Mouse (Mus musculus) forebrain, embryonic 14.5 days (tissue): Measurements from ENCODE around the gene Sgk1. TPM values are rescaled to one million over a fixed set of nuclear protein-coding genes. Genes with fewer than 3 reads are reported as not detected.

Experiments
- ATAC-seq: fragments of 200-750 bp; cut with Nextera tagmentation; 2 replicates; pipeline ENCODE4 v1.8.0; 2017; ENCODE audit warnings: mild to moderate bottlenecking, moderate library complexity
- DNase-seq: peaks from one replicate; pipeline ENCODE4 v3.0.0-alpha.2; 2015; ENCODE audit warnings: low spot score
- H3K27ac ChIP-seq: fragments of 300-500 bp; sonication (generic); 2 replicates; pipeline ENCODE4 v1.5.1; 2014; ENCODE audit warnings: low read depth, mild to moderate bottlenecking, control low read depth, low read length, moderate library complexity
- H3K27me3 ChIP-seq: fragments of 300-500 bp; sonication (generic); replicated peaks from 2 replicates; pipeline ENCODE4 v1.6.1; 2014; ENCODE audit warnings: low read length, control low read depth, mixed read lengths; ENCODE audit not compliant: control insufficient read depth, insufficient read depth
- H3K36me3 ChIP-seq: fragments of 300-500 bp; sonication (generic); 2 replicates; pipeline ENCODE4 v1.6.1; 2014; ENCODE audit warnings: low read length, control low read depth; ENCODE audit not compliant: control insufficient read depth, insufficient read depth
- H3K4me1 ChIP-seq: fragments of 300-500 bp; sonication (generic); 2 replicates; pipeline ENCODE4 v1.6.1; 2014; ENCODE audit warnings: antibody characterized with exemption, low read length, control low read depth; ENCODE audit not compliant: control insufficient read depth, insufficient read depth
- H3K4me2 ChIP-seq: fragments of 300-500 bp; sonication (generic); 2 replicates; pipeline ENCODE4 v1.6.1; 2014; ENCODE audit warnings: mild to moderate bottlenecking, control low read depth, low read length
- H3K4me3 ChIP-seq: fragments of 300-500 bp; sonication (generic); 2 replicates; pipeline ENCODE4 v1.5.1; 2014; ENCODE audit warnings: low read depth, low read length, control low read depth
- H3K9ac ChIP-seq: fragments of 300-500 bp; sonication (generic); 2 replicates; pipeline ENCODE4 v1.6.1; 2014; ENCODE audit warnings: mild to moderate bottlenecking, low read length, control low read depth, moderate library complexity
- H3K9me3 ChIP-seq: fragments of 300-500 bp; sonication (generic); replicated peaks from 2 replicates; pipeline ENCODE4 v1.6.1; 2016; ENCODE audit warnings: low read length, control low read depth, mixed read lengths; ENCODE audit not compliant: control insufficient read depth
- WGBS: fragments of 180-500 bp; shearing (Covaris S2); extraction: QIAGEN DNeasy Blood & Tissue Kit; methylation state at CpG from one replicate; pipeline ENCODE4 v1.1.7; 2014; 5-methylcytosine and 5-hydroxymethylcytosine counted together
- polyA plus RNA-seq: library from polyadenylated mRNA; unstranded; fragments of >200 nt; fragmentation: Nextera tagmentation; extraction: Ambion mirVana; gene quantifications from 2 replicates; pipeline ENCODE4 v1.2.1, GENCODE M21; 2014

The Sgk1 gene
- polyA plus RNA-seq, 1 experiment from 2014 or later = 26.1 TPM

- ATAC-seq (no peak), DNase-seq (no peak)
- H3K4me2 ChIP-seq = no peak overlapping the region
- no peaks in the 10 kb centered on the region for H3K4me1 ChIP-seq
- H3K36me3 ChIP-seq = no peaks in the 10 kb centered on the region
- no peaks in the 10 kb centered on the region for H3K9me3 ChIP-seq
- H3K27ac ChIP-seq = no peak overlapping the region
- no peak overlapping the region for H3K9ac ChIP-seq
- no peak overlapping the region for H3K4me3 ChIP-seq
- no peaks in the 10 kb centered on the region for H3K27me3 ChIP-seq
- WGBS = 90% methylated on average over 1 of the region's 1 CpGs
These were observed 23.6 kb downstream of the Sgk1 start for GRCm38 (mm10) chr10:21905616-21906015.

- Histone ChIP-seq H3K27me3 (no peaks in the 10 kb centered on the region), H3K36me3 (no peaks in the 10 kb centered on the region), H3K4me1 (no peaks in the 10 kb centered on the region), H3K4me2 (no peak overlapping the region), H3K9ac (no peak overlapping the region), H3K27ac (no peak overlapping the region), H3K4me3 (no peak overlapping the region), H3K9me3 (no peaks in the 10 kb centered on the region)
- no peak for ATAC-seq
- no peak for DNase-seq
- 24% methylated on average over 5 of the region's 5 CpGs for WGBS
These were observed 25.0 kb downstream of the Sgk1 start for GRCm38 (mm10) chr10:21906894-21907446.

GRCm38 (mm10) chr10:21907784-21908183 is 25.8 kb downstream of the Sgk1 start:
- Histone ChIP-seq H3K27me3 (no peaks in the 10 kb centered on the region), H3K36me3 (no peaks in the 10 kb centered on the region), H3K9me3 (no peaks in the 10 kb centered on the region), H3K4me1 (no peaks in the 10 kb centered on the region), H3K27ac (no peak overlapping the region), H3K9ac (no peak overlapping the region), H3K4me3 (no peak overlapping the region), H3K4me2 (no peak overlapping the region)
- DNase-seq (no peak), ATAC-seq (no peak)
- WGBS = 68% methylated on average over 3 of the region's 3 CpGs

DNA sequence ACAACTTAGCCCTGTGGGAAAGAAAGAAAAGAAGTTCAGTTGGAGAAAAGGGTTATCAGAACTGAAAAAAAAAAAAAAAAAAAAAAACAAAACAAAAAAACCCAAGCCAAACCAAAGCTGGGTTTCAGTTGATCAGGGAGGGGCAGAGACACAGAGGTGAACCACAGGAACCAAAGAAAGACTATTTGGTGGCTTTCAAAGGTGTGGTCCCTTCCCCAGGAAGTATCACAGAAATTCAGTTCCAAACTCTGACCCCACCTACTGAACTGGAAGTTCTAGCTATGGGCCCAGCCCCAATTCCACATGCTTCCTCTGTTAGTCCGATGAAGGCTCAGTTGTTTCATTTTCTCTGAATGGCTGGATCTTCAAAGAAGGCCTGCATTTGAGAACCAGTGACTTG is 26.7 kb downstream of the Sgk1 start:
- H3K4me2 ChIP-seq = no peak overlapping the region
- H3K36me3 ChIP-seq = no peaks in the 10 kb centered on the region
- ATAC-seq = no peak
- 87% methylated on average over 1 of the region's 1 CpGs for WGBS
- H3K9me3 ChIP-seq = no peaks in the 10 kb centered on the region
- no peaks in the 10 kb centered on the region for H3K27me3 ChIP-seq
- no peaks in the 10 kb centered on the region for H3K4me1 ChIP-seq
- no peak overlapping the region for H3K4me3 ChIP-seq
- H3K9ac ChIP-seq = no peak overlapping the region
- no peak for DNase-seq
- no peak overlapping the region for H3K27ac ChIP-seq

- Histone ChIP-seq H3K36me3 (no peaks in the 10 kb centered on the region), H3K9me3 (no peaks in the 10 kb centered on the region), H3K9ac (no peak overlapping the region), H3K4me2 (no peak overlapping the region), H3K4me3 (no peak overlapping the region), H3K27me3 (no peaks in the 10 kb centered on the region), H3K27ac (no peak overlapping the region), H3K4me1 (no peaks in the 10 kb centered on the region)
- ATAC-seq (no peak), DNase-seq (no peak)
- WGBS = 90% methylated on average over 9 of the region's 9 CpGs
These were observed 28.4 kb downstream of the Sgk1 start for GRCm38 (mm10) chr10:21910334-21910733.

DNA sequence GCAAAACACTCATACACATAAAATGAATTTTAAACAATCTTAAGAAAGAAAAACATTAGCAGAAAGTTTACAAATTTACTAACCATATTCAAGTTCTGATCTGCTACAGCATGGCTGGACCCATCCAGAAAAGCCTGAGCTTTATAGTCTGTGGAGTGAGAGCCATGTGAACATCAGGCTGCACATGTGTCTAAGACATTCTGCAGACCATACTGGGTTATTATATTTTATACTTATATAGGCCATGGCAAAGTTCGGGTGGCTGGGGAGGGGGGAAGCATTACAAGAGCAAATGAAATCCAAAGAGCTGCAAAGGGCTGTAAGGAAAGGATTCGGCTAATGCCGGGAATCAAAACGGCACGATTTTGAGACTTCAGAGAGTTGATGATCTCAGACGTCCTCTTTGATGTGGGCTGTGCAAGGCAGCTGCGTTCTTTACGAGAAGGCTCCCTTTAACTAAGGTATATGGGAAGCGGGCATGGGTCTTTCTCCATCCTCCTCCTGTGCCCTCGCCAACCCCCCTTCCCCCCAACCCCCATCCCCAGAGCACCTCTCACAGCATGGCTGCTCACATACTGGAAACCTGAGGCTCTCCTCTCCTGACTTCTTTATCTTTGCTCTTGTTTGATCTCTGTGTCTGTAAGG is 29.4 kb downstream of the Sgk1 start:
- DNase-seq = peak; percentile 14
- no peaks in the 10 kb centered on the region for H3K4me1 ChIP-seq
- H3K4me3 ChIP-seq = no peak overlapping the region
- no peaks in the 10 kb centered on the region for H3K36me3 ChIP-seq
- WGBS = 84% methylated on average over 10 of the region's 10 CpGs
- no peaks in the 10 kb centered on the region for H3K27me3 ChIP-seq
- peak; percentile 36 for ATAC-seq
- no peak overlapping the region for H3K27ac ChIP-seq
- H3K4me2 ChIP-seq = no peak overlapping the region
- H3K9me3 ChIP-seq = no peaks in the 10 kb centered on the region
- no peak overlapping the region for H3K9ac ChIP-seq

- Histone ChIP-seq H3K36me3 (no peaks in the 10 kb centered on the region), H3K27me3 (no peaks in the 10 kb centered on the region), H3K4me1 (no peaks in the 10 kb centered on the region), H3K4me3 (no peak overlapping the region), H3K27ac (no peak overlapping the region), H3K9ac (no peak overlapping the region), H3K9me3 (no peaks in the 10 kb centered on the region), H3K4me2 (no peak overlapping the region)
- peak; percentile 25; the same call in 1 of the 2 replicates for ATAC-seq
- 10% methylated on average over 1 of the region's 1 CpGs for WGBS
- no peak for DNase-seq
These were observed 32.8 kb downstream of the Sgk1 start for GRCm38 (mm10) chr10:21914751-21915150.

- ATAC-seq = no peak
- Histone ChIP-seq H3K4me2 (no peak overlapping the region), H3K36me3 (no peaks in the 10 kb centered on the region), H3K27me3 (no peaks in the 10 kb centered on the region), H3K9ac (no peak overlapping the region), H3K4me3 (no peak overlapping the region), H3K4me1 (no peaks in the 10 kb centered on the region), H3K9me3 (no peaks in the 10 kb centered on the region), H3K27ac (no peak overlapping the region)
- DNase-seq = no peak
- 84% methylated on average over 11 of the region's 11 CpGs for WGBS
These were observed 34.5 kb downstream of the Sgk1 start for GRCm38 (mm10) chr10:21916301-21917071.
